Mouse (Mus musculus) midbrain, embryonic 11.5 days (tissue): ENCODE results near the gene Robo1. TPM values are rescaled to one million over a fixed set of nuclear protein-coding genes. Genes with fewer than 3 reads are reported as not detected.

Source experiments
- ATAC-seq: fragments of 200-750 bp; cut with Nextera tagmentation; 2 replicates; pipeline ENCODE4 v1.8.0; 2017; ENCODE audit warnings: moderate TSS enrichment, moderate library complexity; ENCODE audit not compliant: low FRiP score
- DNase-seq: peaks from one replicate; pipeline ENCODE4 v3.0.0; 2015; ENCODE audit warnings: low spot score; ENCODE audit errors: missing footprints
- H3K27ac ChIP-seq: fragments of 300-500 bp; sonication (generic); 2 replicates; pipeline ENCODE4 v1.5.1; 2014; ENCODE audit warnings: low read depth, low read length
- H3K27me3 ChIP-seq: fragments of 300-500 bp; sonication (generic); 2 replicates; pipeline ENCODE4 v1.6.1; 2014; ENCODE audit warnings: mild to moderate bottlenecking, low read length, moderate library complexity, mixed read lengths; ENCODE audit not compliant: control insufficient read depth, insufficient read depth
- H3K36me3 ChIP-seq: fragments of 300-500 bp; sonication (generic); 2 replicates; pipeline ENCODE4 v1.6.1; 2014; ENCODE audit warnings: mild to moderate bottlenecking, low read length, moderate library complexity, mixed read lengths; ENCODE audit not compliant: control insufficient read depth, insufficient read depth
- H3K4me1 ChIP-seq: fragments of 300-500 bp; sonication (generic); 2 replicates; pipeline ENCODE4 v1.6.1; 2014; ENCODE audit warnings: low read length; ENCODE audit not compliant: control insufficient read depth, insufficient read depth
- H3K4me2 ChIP-seq: fragments of 300-500 bp; sonication (generic); 2 replicates; pipeline ENCODE4 v1.6.1; 2014; ENCODE audit warnings: mild to moderate bottlenecking, moderate library complexity
- H3K4me3 ChIP-seq: fragments of 300-500 bp; sonication (generic); 2 replicates; pipeline ENCODE4 v1.5.1; 2014; ENCODE audit warnings: low read depth, low read length
- H3K9ac ChIP-seq: fragments of 300-500 bp; sonication (generic); 2 replicates; pipeline ENCODE4 v1.6.1; 2014; ENCODE audit warnings: low read length
- H3K9me3 ChIP-seq: fragments of 300-500 bp; sonication (generic); 2 replicates; pipeline ENCODE4 v1.6.1; 2016; ENCODE audit warnings: low read length; ENCODE audit not compliant: control insufficient read depth
- WGBS: fragments of 180-500 bp; shearing (Covaris S2); extraction: QIAGEN DNeasy Blood & Tissue Kit; methylation state at CpG from one replicate; pipeline ENCODE4 v1.1.7; 2014; 5-methylcytosine and 5-hydroxymethylcytosine counted together
- polyA plus RNA-seq: library from polyadenylated mRNA; unstranded; fragments of >200 nt; fragmentation: Nextera tagmentation; extraction: Ambion mirVana; gene quantifications from 2 replicates; pipeline ENCODE4 v1.2.1, GENCODE M21; 2014

Gene Robo1
- polyA plus RNA-seq, 1 experiment from 2014 or later, result 44.4 TPM

DNA sequence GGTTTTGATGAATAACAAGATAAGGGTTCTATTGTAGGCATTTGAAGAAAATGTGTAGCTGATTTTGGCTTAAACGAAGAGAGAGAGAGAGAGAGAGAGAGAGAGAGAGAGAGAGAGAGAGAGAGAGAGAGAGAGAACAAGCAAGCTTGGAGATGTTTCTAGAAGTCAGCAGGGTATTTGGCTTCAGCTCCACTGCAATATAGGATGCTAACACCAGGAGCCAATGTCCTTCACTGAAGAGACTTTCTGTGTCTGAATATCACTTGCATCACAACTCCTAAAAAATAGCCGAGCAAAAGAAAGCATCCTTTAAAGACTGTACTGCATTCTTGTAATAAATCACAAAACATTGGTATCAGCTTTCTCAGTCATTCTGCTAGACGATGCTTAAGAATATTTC, 503.8 kb downstream of the Robo1 start:
- H3K27ac ChIP-seq, result no peak overlapping the region
- H3K4me1 ChIP-seq, result 0 out of 2 replicates have a peak, but pooled peaks cover 2% of the 10 kb centered on the region
- 74% methylated on average over 3 of the region's 3 CpGs for WGBS
- no peak overlapping the region for H3K9ac ChIP-seq
- no peaks in the 10 kb centered on the region for H3K36me3 ChIP-seq
- no peaks in the 10 kb centered on the region for H3K9me3 ChIP-seq
- no peaks in the 10 kb centered on the region for H3K27me3 ChIP-seq
- DNase-seq, result no peak
- no peak overlapping the region for H3K4me2 ChIP-seq
- no peak for ATAC-seq
- no peak overlapping the region for H3K4me3 ChIP-seq

- 90% methylated on average over 8 of the region's 8 CpGs for WGBS
- DNase-seq, result no peak
- no peak overlapping the region for H3K9ac ChIP-seq
Measured at GRCm38 (mm10) chr16:72828381-72828780, 520.3 kb downstream of the Robo1 start.

DNA sequence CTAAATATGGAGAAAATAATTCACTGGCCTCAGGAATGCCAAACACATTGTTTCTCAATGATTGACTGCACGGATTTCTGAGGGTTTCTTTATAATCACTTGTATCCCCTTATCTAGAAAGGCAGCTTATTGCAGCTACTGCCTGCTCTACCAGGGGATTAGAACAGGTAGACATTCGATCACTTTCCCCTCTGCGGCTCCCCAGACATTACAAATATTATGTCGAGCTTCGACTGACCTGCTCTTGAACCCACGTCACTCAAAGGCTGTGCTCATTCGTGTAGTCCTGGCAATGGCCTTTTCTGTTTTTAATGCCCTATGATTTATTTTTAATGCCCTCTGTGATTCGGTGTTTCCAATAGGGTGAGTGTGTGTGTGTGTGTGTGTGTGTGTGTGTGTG, 521.4 kb downstream of the Robo1 start:
- no peak for ATAC-seq
- H3K36me3 ChIP-seq, result no peaks in the 10 kb centered on the region

More at GRCm38 (mm10) chr16:72828381-72828780, 520.3 kb downstream of the Robo1 start:
- no peak overlapping the region for H3K4me2 ChIP-seq
- ATAC-seq, result no peak
- no peak overlapping the region for H3K27ac ChIP-seq
- H3K4me3 ChIP-seq, result no peak overlapping the region
- H3K9me3 ChIP-seq, result no peaks in the 10 kb centered on the region
- H3K4me1 ChIP-seq, result no peaks in the 10 kb centered on the region; the same call in 1 of the 2 replicates
- H3K36me3 ChIP-seq, result no peaks in the 10 kb centered on the region
- no peaks in the 10 kb centered on the region for H3K27me3 ChIP-seq

GRCm38 (mm10) chr16:72830394-72831056, 522.4 kb downstream of the Robo1 start:
- Histone ChIP-seq H3K36me3 (no peaks in the 10 kb centered on the region), H3K27ac (no peak overlapping the region), H3K27me3 (no peaks in the 10 kb centered on the region), H3K4me2 (no peak overlapping the region), H3K4me1 (no peaks in the 10 kb centered on the region; the same call in 1 of the 2 replicates), H3K9ac (no peak overlapping the region), H3K9me3 (no peaks in the 10 kb centered on the region), H3K4me3 (no peak overlapping the region)
- WGBS, result 22% methylated on average over 5 of the region's 5 CpGs
- ATAC-seq, result no peak
- DNase-seq, result no peak

More for the DNA sequence above, 521.4 kb downstream of the Robo1 start:
- Histone ChIP-seq H3K4me1 (no peaks in the 10 kb centered on the region; the same call in 1 of the 2 replicates), H3K9me3 (no peaks in the 10 kb centered on the region), H3K9ac (no peak overlapping the region), H3K4me3 (no peak overlapping the region), H3K4me2 (no peak overlapping the region), H3K27ac (no peak overlapping the region), H3K27me3 (no peaks in the 10 kb centered on the region)
- 73% methylated on average over 8 of the region's 8 CpGs for WGBS
- no peak for DNase-seq

- Histone ChIP-seq H3K9me3 (no peaks in the 10 kb centered on the region), H3K4me2 (no peak overlapping the region), H3K36me3 (no peaks in the 10 kb centered on the region), H3K27me3 (no peaks in the 10 kb centered on the region), H3K4me3 (no peak overlapping the region), H3K9ac (no peak overlapping the region), H3K27ac (no peak overlapping the region), H3K4me1 (no peaks in the 10 kb centered on the region; the same call in 1 of the 2 replicates)
- 71% methylated on average over 2 of the region's 2 CpGs for WGBS
- DNase-seq, result no peak
- no peak for ATAC-seq
Measured at GRCm38 (mm10) chr16:72834266-72834665, 526.2 kb downstream of the Robo1 start.

- no peak overlapping the region for H3K9ac ChIP-seq
- no peaks in the 10 kb centered on the region for H3K36me3 ChIP-seq
- no peaks in the 10 kb centered on the region for H3K9me3 ChIP-seq
- ATAC-seq (no peak), DNase-seq (no peak)
- no peak overlapping the region for H3K4me3 ChIP-seq
- no peaks in the 10 kb centered on the region for H3K4me1 ChIP-seq
- no peak overlapping the region for H3K4me2 ChIP-seq
- no peaks in the 10 kb centered on the region for H3K27me3 ChIP-seq
- 93% methylated on average over 1 of the region's 1 CpGs for WGBS
- H3K27ac ChIP-seq, result no peak overlapping the region
Measured at GRCm38 (mm10) chr16:72839031-72839430, 530.9 kb downstream of the Robo1 start.

GRCm38 (mm10) chr16:72841066-72841465, 533.0 kb downstream of the Robo1 start:
- H3K4me1 ChIP-seq, result no peaks in the 10 kb centered on the region
- H3K27me3 ChIP-seq, result no peaks in the 10 kb centered on the region
- 83% methylated on average over 9 of the region's 9 CpGs for WGBS
- DNase-seq (no peak), ATAC-seq (no peak)
- H3K36me3 ChIP-seq, result no peaks in the 10 kb centered on the region
- no peak overlapping the region for H3K9ac ChIP-seq
- no peak overlapping the region for H3K4me3 ChIP-seq
- H3K27ac ChIP-seq, result no peak overlapping the region
- no peaks in the 10 kb centered on the region for H3K9me3 ChIP-seq
- no peak overlapping the region for H3K4me2 ChIP-seq

DNA sequence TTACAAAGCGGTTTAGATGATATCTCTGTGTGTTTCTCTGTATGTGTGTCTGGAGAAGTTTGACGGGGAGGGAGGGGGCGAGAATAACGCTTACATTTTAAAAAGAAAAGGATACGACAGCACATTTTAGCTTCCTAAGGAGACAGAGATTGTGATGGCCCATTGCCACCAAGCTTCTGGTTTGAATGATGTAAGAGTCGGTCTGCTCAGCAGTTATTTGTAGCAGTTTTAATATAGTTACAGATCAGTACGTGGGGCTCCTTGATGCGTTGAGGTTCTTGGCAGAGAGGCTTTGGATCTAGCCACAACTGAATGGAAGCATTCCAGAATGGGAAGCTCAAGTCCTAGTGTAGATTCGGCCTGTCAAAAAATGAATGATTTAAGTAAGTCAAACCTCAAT, 546.0 kb downstream of the Robo1 start:
- H3K9ac ChIP-seq, result no peak overlapping the region
- DNase-seq, result no peak
- H3K27me3 ChIP-seq, result no peaks in the 10 kb centered on the region
- H3K4me2 ChIP-seq, result no peak overlapping the region
- H3K36me3 ChIP-seq, result no peaks in the 10 kb centered on the region
- H3K4me1 ChIP-seq, result no peaks in the 10 kb centered on the region
- H3K27ac ChIP-seq, result no peak overlapping the region
- no peaks in the 10 kb centered on the region for H3K9me3 ChIP-seq
- no peak for ATAC-seq
- no peak overlapping the region for H3K4me3 ChIP-seq
- WGBS, result 89% methylated on average over 9 of the region's 9 CpGs

- H3K27ac ChIP-seq, result no peak overlapping the region
- no peak overlapping the region for H3K9ac ChIP-seq
- H3K4me2 ChIP-seq, result no peak overlapping the region
- WGBS, result 86% methylated on average over 5 of the region's 5 CpGs
- no peak for ATAC-seq
- no peaks in the 10 kb centered on the region for H3K27me3 ChIP-seq
- H3K4me3 ChIP-seq, result no peak overlapping the region
- H3K4me1 ChIP-seq, result no peaks in the 10 kb centered on the region
- no peaks in the 10 kb centered on the region for H3K36me3 ChIP-seq
- H3K9me3 ChIP-seq, result no peaks in the 10 kb centered on the region
- DNase-seq, result no peak
Measured at GRCm38 (mm10) chr16:72854809-72855503, 546.9 kb downstream of the Robo1 start.
